Mouse (Mus musculus): Measurements from ENCODE around the gene Eif2d.
"Not testable (repeated sequence)": the region's sequence is repeated elsewhere in the genome, so short reads cannot be mapped to it uniquely, and the experiment has no call there.

Gene Eif2d

GRCm38 (mm10) chr1:131139102-131140095, 13.6 kb upstream of the Eif2d start:
- DNase-seq (ENCODE audit: low read depth, low spot score) = no peak

GRCm38 (mm10) chr1:131141449-131141848, 11.5 kb upstream of the Eif2d start:
- DNase-seq (ENCODE audit: low read depth, low spot score) = no peak

GRCm38 (mm10) chr1:131142472-131142871, 10.5 kb upstream of the Eif2d start:
- no peak for DNase-seq (ENCODE audit: low read depth, low spot score)

- not testable (repeated sequence) for DNase-seq (ENCODE audit: low read depth, low spot score)
These were observed 7.8 kb upstream of the Eif2d start for GRCm38 (mm10) chr1:131145222-131145621.

- no peak for DNase-seq (ENCODE audit: low read depth, low spot score)
These were observed 6.8 kb upstream of the Eif2d start for GRCm38 (mm10) chr1:131146181-131146614.

- no peak for DNase-seq (ENCODE audit: low read depth, low spot score)
These were observed 3.5 kb upstream of the Eif2d start for GRCm38 (mm10) chr1:131149496-131149895.

- peak; percentile 22 for DNase-seq (ENCODE audit: low read depth, low spot score)
These were observed 2.5 kb downstream of the Eif2d start for GRCm38 (mm10) chr1:131155456-131155855.

GRCm38 (mm10) chr1:131159573-131160327, 6.8 kb downstream of the Eif2d start:
- not testable (repeated sequence) for DNase-seq (ENCODE audit: low read depth, low spot score)

GRCm38 (mm10) chr1:131161091-131161490, 8.1 kb downstream of the Eif2d start:
- DNase-seq (ENCODE audit: low read depth, low spot score) = no peak

GRCm38 (mm10) chr1:131164427-131164826, 11.4 kb downstream of the Eif2d start:
- DNase-seq (ENCODE audit: low read depth, low spot score) = no peak

GRCm38 (mm10) chr1:131167612-131168011, 14.6 kb downstream of the Eif2d start:
- no peak for DNase-seq (ENCODE audit: low read depth, low spot score)

- DNase-seq (ENCODE audit: low read depth, low spot score) = no peak
These were observed 20.0 kb downstream of the Eif2d start for GRCm38 (mm10) chr1:131173001-131173400.

GRCm38 (mm10) chr1:131173809-131174208, 20.8 kb downstream of the Eif2d start:
- DNase-seq (ENCODE audit: low read depth, low spot score) = no peak

GRCm38 (mm10) chr1:131174299-131174861, 21.4 kb downstream of the Eif2d start:
- no peak for DNase-seq (ENCODE audit: low read depth, low spot score)

GRCm38 (mm10) chr1:131175189-131175588, 22.2 kb downstream of the Eif2d start:
- no peak for DNase-seq (ENCODE audit: low read depth, low spot score)

- DNase-seq (ENCODE audit: low read depth, low spot score) = no peak
These were observed 22.8 kb downstream of the Eif2d start for GRCm38 (mm10) chr1:131175819-131176218.

GRCm38 (mm10) chr1:131177249-131177648, 24.3 kb downstream of the Eif2d start:
- DNase-seq (ENCODE audit: low read depth, low spot score) = no peak

GRCm38 (mm10) chr1:131178083-131178482, 25.1 kb downstream of the Eif2d start:
- no peak for DNase-seq (ENCODE audit: low read depth, low spot score)

GRCm38 (mm10) chr1:131180386-131180785, 27.4 kb downstream of the Eif2d start:
- DNase-seq (ENCODE audit: low read depth, low spot score) = no peak

GRCm38 (mm10) chr1:131181642-131182527, 28.9 kb downstream of the Eif2d start:
- peak; percentile 37 for DNase-seq (ENCODE audit: low read depth, low spot score)

- DNase-seq (ENCODE audit: low read depth, low spot score) = no peak
These were observed 30.2 kb downstream of the Eif2d start for GRCm38 (mm10) chr1:131183201-131183600.

All from retina, adult 2 months (tissue).